Mouse (Mus musculus): ENCODE data around the gene Bbs4. TPM values are rescaled to one million over a fixed set of nuclear protein-coding genes. Genes with fewer than 3 reads are reported as not detected.
A peak's percentile ranks its signal among the peaks of the same experiment; 100 is the strongest.

The Bbs4 gene
- polyA plus RNA-seq, 1 experiment, result 2.9 TPM

DNA sequence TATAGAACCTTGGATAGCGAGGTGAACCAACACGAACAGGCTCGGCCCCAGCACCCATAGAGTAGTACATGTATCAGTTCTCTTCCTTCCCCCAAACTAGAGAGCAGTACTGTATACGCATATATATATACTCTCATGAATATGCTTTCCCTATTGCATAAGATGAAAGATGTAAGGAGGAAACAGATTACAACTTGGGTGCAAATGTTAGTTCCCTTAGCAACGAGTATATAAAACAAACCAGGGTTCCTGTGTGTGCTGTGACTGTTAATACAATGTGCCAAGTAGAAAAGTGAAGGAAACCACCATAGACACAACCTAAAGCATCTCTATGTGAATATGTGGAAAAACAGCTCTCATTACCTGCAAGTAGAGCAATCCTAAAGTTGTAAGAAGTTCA, 23.3 kb downstream of the Bbs4 start:
- Histone ChIP-seq H3K4me3 (ENCODE audit: insufficient read depth, low read depth, low read length) (no peak overlapping the region), H3K4me1 (ENCODE audit: control insufficient read depth, insufficient read depth, insufficient read length, low read length) (no peaks in the 10 kb centered on the region), H3K27ac (replicated peaks; ENCODE audit: low read depth, low read length) (no peak overlapping the region)

DNA sequence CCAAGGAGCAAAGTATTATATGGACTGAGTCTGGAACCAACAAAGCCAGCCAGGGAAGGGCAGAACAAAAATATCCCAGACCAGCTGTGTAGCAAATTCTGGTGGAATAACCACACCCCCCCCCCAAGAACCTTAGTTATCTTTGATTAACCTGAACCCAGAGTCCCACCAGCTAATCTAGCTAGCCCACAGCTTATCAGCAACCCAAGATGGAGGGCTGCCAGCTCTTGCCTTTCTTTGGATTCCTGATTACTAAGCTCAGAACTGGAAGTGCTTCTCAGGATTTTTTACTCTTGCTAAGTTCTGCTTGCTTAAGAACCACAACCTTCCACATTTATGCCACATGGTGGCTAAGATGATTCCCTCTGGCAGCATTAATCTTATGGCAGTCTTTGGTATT, 29.0 kb downstream of the Bbs4 start:
- no peak overlapping the region for H3K4me3 ChIP-seq (ENCODE audit: insufficient read depth, low read depth, low read length)
- H3K27ac ChIP-seq (replicated peaks; ENCODE audit: low read depth, low read length), result no peak overlapping the region
- H3K4me1 ChIP-seq (ENCODE audit: control insufficient read depth, insufficient read depth, insufficient read length, low read length), result no peaks in the 10 kb centered on the region

- Histone ChIP-seq H3K27ac (replicated peaks; ENCODE audit: low read depth, low read length) (no peak overlapping the region), H3K4me1 (ENCODE audit: control insufficient read depth, insufficient read depth, insufficient read length, low read length) (no peaks in the 10 kb centered on the region), H3K4me3 (ENCODE audit: insufficient read depth, low read depth, low read length) (no peak overlapping the region)
These were observed 37.1 kb downstream of the Bbs4 start for GRCm38 (mm10) chr9:59316206-59316605.

- no peaks in the 10 kb centered on the region for H3K4me1 ChIP-seq (ENCODE audit: control insufficient read depth, insufficient read depth, insufficient read length, low read length)
- no peak overlapping the region for H3K27ac ChIP-seq (replicated peaks; ENCODE audit: low read depth, low read length)
- H3K4me3 ChIP-seq (ENCODE audit: insufficient read depth, low read depth, low read length), result no peak overlapping the region
These were observed 42.0 kb downstream of the Bbs4 start for GRCm38 (mm10) chr9:59311284-59311670.

- Histone ChIP-seq H3K4me1 (ENCODE audit: control insufficient read depth, insufficient read depth, insufficient read length, low read length) (no peaks in the 10 kb centered on the region), H3K27ac (replicated peaks; ENCODE audit: low read depth, low read length) (no peak overlapping the region), H3K4me3 (ENCODE audit: insufficient read depth, low read depth, low read length) (no peak overlapping the region)
These were observed 42.6 kb downstream of the Bbs4 start for GRCm38 (mm10) chr9:59310582-59311283.

- no peak overlapping the region for H3K4me3 ChIP-seq (ENCODE audit: insufficient read depth, low read depth, low read length)
- H3K27ac ChIP-seq (replicated peaks; ENCODE audit: low read depth, low read length), result no peak overlapping the region
- no peaks in the 10 kb centered on the region for H3K4me1 ChIP-seq (ENCODE audit: control insufficient read depth, insufficient read depth, insufficient read length, low read length)
These were observed 45.4 kb downstream of the Bbs4 start for GRCm38 (mm10) chr9:59307890-59308289.

- H3K4me3 ChIP-seq (ENCODE audit: insufficient read depth, low read depth, low read length), result no peak overlapping the region
- H3K27ac ChIP-seq (replicated peaks; ENCODE audit: low read depth, low read length), result no peak overlapping the region
- H3K4me1 ChIP-seq (ENCODE audit: control insufficient read depth, insufficient read depth, insufficient read length, low read length), result no peaks in the 10 kb centered on the region
These were observed 56.9 kb downstream of the Bbs4 start for GRCm38 (mm10) chr9:59296419-59296818.

- Histone ChIP-seq H3K4me3 (ENCODE audit: insufficient read depth, low read depth, low read length) (0 out of 2 replicates have a peak overlapping the region, but pooled peaks have one; percentile 8), H3K4me1 (ENCODE audit: control insufficient read depth, insufficient read depth, insufficient read length, low read length) (no peaks in the 10 kb centered on the region), H3K27ac (replicated peaks; ENCODE audit: low read depth, low read length) (no peak overlapping the region)
These were observed 60.8 kb downstream of the Bbs4 start for GRCm38 (mm10) chr9:59292493-59292875.

DNA sequence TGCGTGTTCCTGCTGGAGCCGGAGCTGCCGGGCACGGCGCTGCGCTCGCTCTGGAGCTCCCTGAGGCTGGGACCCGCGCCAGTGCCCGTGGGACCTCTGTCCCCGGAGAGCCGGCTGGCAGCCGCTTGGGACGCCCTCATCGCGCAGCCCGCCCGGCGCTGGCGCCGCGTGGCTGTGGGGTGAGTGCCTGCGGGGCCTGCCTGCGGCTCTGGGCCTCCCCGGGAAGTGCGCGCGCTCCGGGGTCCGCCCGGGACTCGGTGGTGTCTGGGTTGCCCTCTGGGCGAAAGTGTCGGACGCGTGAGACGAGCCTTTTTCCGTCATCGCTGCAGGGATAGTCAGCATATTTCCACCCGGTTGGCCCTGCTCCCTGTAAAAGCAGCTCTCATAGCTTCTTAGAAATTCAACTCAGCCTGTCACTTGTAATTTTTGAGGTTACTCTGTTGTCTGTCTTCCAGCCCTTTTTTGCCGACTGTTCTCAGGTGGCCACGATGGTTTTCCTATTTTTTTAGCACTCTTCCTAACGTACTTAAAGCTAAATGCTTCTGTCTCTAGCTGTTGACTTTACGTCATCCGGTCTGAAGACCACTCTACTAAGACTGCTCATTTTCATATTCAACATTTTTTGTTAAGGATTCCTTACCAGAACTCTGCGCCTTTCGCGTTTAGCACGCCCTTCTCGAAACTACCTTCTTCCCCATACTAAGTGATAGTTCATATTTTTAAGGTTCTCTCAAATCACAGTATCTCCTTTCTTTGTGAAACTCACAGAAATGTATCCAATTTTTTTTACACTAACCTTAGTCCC, 61.4 kb downstream of the Bbs4 start:
- Histone ChIP-seq H3K4me3 (ENCODE audit: insufficient read depth, low read depth, low read length) (peak overlapping the region; percentile 78), H3K27ac (replicated peaks; ENCODE audit: low read depth, low read length) (no peak overlapping the region; the same call in 1 of the 2 replicates), H3K4me1 (ENCODE audit: control insufficient read depth, insufficient read depth, insufficient read length, low read length) (no peaks in the 10 kb centered on the region)

GRCm38 (mm10) chr9:59290957-59291687, 62.2 kb downstream of the Bbs4 start, which contains the start of gene Adpgk:
Gene Adpgk (plus strand): TSS chr9:59291558.
- Histone ChIP-seq H3K4me1 (ENCODE audit: control insufficient read depth, insufficient read depth, insufficient read length, low read length) (no peaks in the 10 kb centered on the region), H3K4me3 (ENCODE audit: insufficient read depth, low read depth, low read length) (peak within 1 kb of the TSS; percentile 78), H3K27ac (replicated peaks; ENCODE audit: low read depth, low read length) (peak within 1 kb of the TSS; percentile 73)

DNA sequence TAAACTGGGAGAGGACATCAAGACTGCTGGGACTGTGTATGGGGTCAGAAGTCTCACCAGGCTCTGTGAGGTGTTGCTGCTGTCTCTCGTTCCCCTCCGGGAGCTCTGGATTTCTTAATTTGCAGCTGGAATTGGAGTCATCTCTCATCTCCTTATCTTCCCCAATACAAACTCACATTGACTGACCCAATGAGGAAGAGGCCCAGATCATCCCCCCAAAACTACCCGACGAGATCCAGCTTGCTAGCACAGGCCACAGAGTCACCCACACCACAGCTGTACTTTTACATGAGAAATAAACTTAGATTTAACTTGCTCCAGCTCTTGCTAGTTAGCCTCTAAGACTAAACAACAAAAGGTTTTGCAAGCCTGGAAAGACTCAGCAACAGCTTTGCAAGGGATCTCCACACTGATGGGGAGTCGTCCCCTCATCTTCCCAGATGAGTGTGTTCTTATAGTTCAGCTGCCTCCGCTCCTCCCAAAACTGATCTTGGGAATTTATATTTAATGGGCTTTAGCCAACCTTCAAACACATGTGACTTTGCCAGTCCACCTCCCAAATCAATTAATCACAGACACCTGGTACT, 63.7 kb downstream of the Bbs4 start:
- H3K27ac ChIP-seq (replicated peaks; ENCODE audit: low read depth, low read length), result no peak overlapping the region
- H3K4me3 ChIP-seq (ENCODE audit: insufficient read depth, low read depth, low read length), result no peak overlapping the region
- H3K4me1 ChIP-seq (ENCODE audit: control insufficient read depth, insufficient read depth, insufficient read length, low read length), result no peaks in the 10 kb centered on the region

- Histone ChIP-seq H3K4me1 (ENCODE audit: control insufficient read depth, insufficient read depth, insufficient read length, low read length) (no peaks in the 10 kb centered on the region), H3K27ac (replicated peaks; ENCODE audit: low read depth, low read length) (no peak overlapping the region), H3K4me3 (ENCODE audit: insufficient read depth, low read depth, low read length) (no peak overlapping the region)
These were observed 64.5 kb downstream of the Bbs4 start for GRCm38 (mm10) chr9:59288685-59289410.

GRCm38 (mm10) chr9:59288058-59288457, 65.2 kb downstream of the Bbs4 start:
- H3K4me1 ChIP-seq (ENCODE audit: control insufficient read depth, insufficient read depth, insufficient read length, low read length), result no peaks in the 10 kb centered on the region
- H3K27ac ChIP-seq (replicated peaks; ENCODE audit: low read depth, low read length), result no peak overlapping the region
- no peak overlapping the region for H3K4me3 ChIP-seq (ENCODE audit: insufficient read depth, low read depth, low read length)

- no peaks in the 10 kb centered on the region for H3K4me1 ChIP-seq (ENCODE audit: control insufficient read depth, insufficient read depth, insufficient read length, low read length)
- no peak overlapping the region for H3K4me3 ChIP-seq (ENCODE audit: insufficient read depth, low read depth, low read length)
- no peak overlapping the region for H3K27ac ChIP-seq (replicated peaks; ENCODE audit: low read depth, low read length)
These were observed 67.7 kb downstream of the Bbs4 start for GRCm38 (mm10) chr9:59285614-59286013.

DNA sequence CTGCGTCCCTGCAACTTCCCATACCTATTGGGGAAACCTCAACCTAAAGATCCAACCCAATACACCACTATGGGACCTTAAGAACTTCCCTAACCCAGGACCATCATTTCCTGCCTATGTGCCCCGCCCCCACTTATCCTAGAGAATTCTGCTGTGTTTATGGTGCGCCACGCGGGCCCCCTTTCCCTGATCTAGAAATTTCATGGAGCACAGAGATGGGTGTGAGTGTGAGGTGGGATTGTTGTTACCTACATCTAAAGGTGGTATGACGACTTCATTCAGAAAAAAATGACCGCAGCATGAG, 70.7 kb downstream of the Bbs4 start:
- Histone ChIP-seq H3K27ac (replicated peaks; ENCODE audit: low read depth, low read length) (no peak overlapping the region), H3K4me3 (ENCODE audit: insufficient read depth, low read depth, low read length) (no peak overlapping the region), H3K4me1 (ENCODE audit: control insufficient read depth, insufficient read depth, insufficient read length, low read length) (no peaks in the 10 kb centered on the region)
